Mouse (Mus musculus): ENCODE measurements around the gene Shank1. TPM values are rescaled to one million over a fixed set of nuclear protein-coding genes. Genes with fewer than 3 reads are reported as not detected.

Gene Shank1
- polyA plus RNA-seq, 1 experiment from 2014 or later = 0.53 TPM

DNA sequence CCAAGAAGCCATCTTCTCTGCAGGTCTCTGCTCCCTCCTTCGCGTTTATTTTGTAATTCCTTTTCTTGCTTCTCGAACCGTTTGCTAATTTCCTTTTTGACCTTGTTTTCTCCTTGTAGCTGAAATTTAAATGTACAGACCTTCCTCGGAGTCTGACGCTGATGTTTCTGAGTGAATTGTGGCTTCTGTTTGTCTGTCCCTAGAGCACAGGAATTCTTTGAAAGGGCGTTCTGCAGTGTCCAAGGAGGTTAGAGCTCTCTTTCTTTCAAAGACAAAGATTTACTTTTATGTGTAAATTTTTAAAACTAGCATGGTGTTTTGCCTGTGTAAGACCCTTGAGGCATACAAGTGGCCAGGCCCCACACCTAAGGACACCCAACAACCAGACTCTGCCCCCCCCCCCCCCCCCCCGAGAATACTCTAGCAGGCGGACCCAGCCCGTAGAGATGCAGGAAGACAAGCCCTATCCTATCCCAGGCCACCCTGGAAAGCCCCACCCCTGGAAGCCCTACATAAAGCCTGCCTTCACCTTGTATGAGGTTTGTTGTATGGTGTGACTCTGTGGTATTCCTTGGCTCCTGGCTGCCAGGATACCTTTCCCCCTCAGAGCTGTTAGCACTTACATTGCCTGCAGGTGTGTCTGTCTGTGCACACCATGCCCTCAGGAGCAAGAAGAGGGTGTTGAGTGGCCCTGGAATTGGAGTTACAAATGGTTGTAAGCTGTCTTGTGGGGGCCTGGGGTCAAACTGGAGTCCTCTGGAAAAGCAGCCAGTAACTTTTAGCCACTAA, 33.4 kb upstream of the Shank1 start:
- Histone ChIP-seq H3K9ac (ENCODE audit: low read length) (no peak overlapping the region), H3K4me2 (replicated peaks; ENCODE audit: low read depth) (no peak overlapping the region), H3K36me3 (ENCODE audit: control insufficient read depth, insufficient read depth, low read length) (no peaks in the 10 kb centered on the region), H3K9me3 (ENCODE audit: control insufficient read depth, low read length) (no peaks in the 10 kb centered on the region), H3K27me3 (ENCODE audit: control insufficient read depth, insufficient read depth, low read length) (0 out of 2 replicates have a peak, but pooled peaks cover 2% of the 10 kb centered on the region), H3K27ac (replicated peaks) (no peak overlapping the region), H3K4me1 (replicated peaks; ENCODE audit: control insufficient read depth, insufficient read depth) (no peaks in the 10 kb centered on the region), H3K4me3 (ENCODE audit: low read depth, low read length) (no peak overlapping the region)
- TF ChIP-seq EP300 (optimal IDR thresholded peaks at IDR 0.05) = no peak
- TF ChIP-seq CTCF (IDR thresholded peaks at IDR 0.05; ENCODE audit: low read depth) = no peak
- DNase-seq (ENCODE audit: low spot score) (no peak), ATAC-seq (ENCODE audit: low FRiP score, low TSS enrichment) (no peak)
- 69% methylated on average over 8 of the region's 10 CpGs for WGBS

DNA sequence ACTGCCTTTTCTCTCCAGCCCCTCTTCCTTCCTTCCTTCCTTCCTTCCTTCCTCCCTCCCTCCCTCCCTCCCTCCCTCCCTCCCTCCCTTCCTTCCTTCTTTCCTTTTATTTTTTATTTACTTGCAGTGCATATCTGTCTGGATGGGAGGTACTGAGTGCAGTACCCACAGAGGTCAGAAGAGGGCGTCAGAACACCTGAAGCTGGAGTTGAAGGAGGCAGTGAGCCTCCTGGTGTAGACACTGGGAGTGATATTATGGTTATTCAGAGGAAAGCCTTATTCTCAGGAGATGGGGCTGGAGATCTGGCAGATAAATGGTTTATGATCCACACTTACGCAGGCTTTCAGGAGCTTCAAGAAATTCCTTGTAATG, 32.8 kb upstream of the Shank1 start:
- H3K4me1 ChIP-seq (replicated peaks; ENCODE audit: control insufficient read depth, insufficient read depth) = no peaks in the 10 kb centered on the region
- no peak overlapping the region for H3K4me3 ChIP-seq (ENCODE audit: low read depth, low read length)
- H3K9me3 ChIP-seq (ENCODE audit: control insufficient read depth, low read length) = no peaks in the 10 kb centered on the region
- no peaks in the 10 kb centered on the region for H3K36me3 ChIP-seq (ENCODE audit: control insufficient read depth, insufficient read depth, low read length)
- no peak overlapping the region for H3K27ac ChIP-seq (replicated peaks)
- ATAC-seq (ENCODE audit: low FRiP score, low TSS enrichment) (no peak), DNase-seq (ENCODE audit: low spot score) (peak; percentile 33)
- H3K4me2 ChIP-seq (replicated peaks; ENCODE audit: low read depth) = no peak overlapping the region
- 46% methylated on average over 2 of the region's 2 CpGs for WGBS
- H3K9ac ChIP-seq (ENCODE audit: low read length) = no peak overlapping the region
- TF ChIP-seq EP300 (optimal IDR thresholded peaks at IDR 0.05) = no peak
- TF ChIP-seq CTCF (IDR thresholded peaks at IDR 0.05; ENCODE audit: low read depth) = peak; percentile 64
- 0 out of 2 replicates have a peak, but pooled peaks cover 2% of the 10 kb centered on the region for H3K27me3 ChIP-seq (ENCODE audit: control insufficient read depth, insufficient read depth, low read length)

DNA sequence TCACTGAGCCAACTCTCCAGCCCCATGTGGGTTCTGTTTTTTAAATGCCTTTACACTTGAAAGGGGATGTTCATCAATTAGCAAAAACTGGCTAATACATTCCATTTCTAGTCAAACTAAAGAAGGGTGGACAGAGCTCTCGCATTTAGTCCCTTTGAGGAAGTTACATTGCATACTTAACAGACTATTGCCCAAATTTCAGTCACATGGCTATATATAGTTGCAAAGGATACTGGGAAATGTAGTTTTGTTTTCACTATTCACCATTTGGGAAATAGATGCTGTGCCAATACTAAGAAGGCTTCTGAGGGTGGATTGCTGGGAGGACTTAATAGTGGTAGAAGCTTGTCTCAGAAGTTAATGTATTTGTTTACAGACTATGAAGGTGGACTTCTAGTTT, 29.1 kb upstream of the Shank1 start:
- Histone ChIP-seq H3K27me3 (ENCODE audit: control insufficient read depth, insufficient read depth, low read length) (0 out of 2 replicates have a peak, but pooled peaks cover 2% of the 10 kb centered on the region), H3K27ac (replicated peaks) (no peak overlapping the region), H3K4me1 (replicated peaks; ENCODE audit: control insufficient read depth, insufficient read depth) (no peaks in the 10 kb centered on the region), H3K4me3 (ENCODE audit: low read depth, low read length) (no peak overlapping the region), H3K9me3 (ENCODE audit: control insufficient read depth, low read length) (no peaks in the 10 kb centered on the region), H3K4me2 (replicated peaks; ENCODE audit: low read depth) (no peak overlapping the region), H3K9ac (ENCODE audit: low read length) (no peak overlapping the region), H3K36me3 (ENCODE audit: control insufficient read depth, insufficient read depth, low read length) (no peaks in the 10 kb centered on the region)
- DNase-seq (ENCODE audit: low spot score) (no peak), ATAC-seq (ENCODE audit: low FRiP score, low TSS enrichment) (no peak)
- WGBS = 58% methylated on average over 1 of the region's 1 CpGs
- no peak for TF ChIP-seq EP300 (optimal IDR thresholded peaks at IDR 0.05)
- TF ChIP-seq CTCF (IDR thresholded peaks at IDR 0.05; ENCODE audit: low read depth) = no peak

DNA sequence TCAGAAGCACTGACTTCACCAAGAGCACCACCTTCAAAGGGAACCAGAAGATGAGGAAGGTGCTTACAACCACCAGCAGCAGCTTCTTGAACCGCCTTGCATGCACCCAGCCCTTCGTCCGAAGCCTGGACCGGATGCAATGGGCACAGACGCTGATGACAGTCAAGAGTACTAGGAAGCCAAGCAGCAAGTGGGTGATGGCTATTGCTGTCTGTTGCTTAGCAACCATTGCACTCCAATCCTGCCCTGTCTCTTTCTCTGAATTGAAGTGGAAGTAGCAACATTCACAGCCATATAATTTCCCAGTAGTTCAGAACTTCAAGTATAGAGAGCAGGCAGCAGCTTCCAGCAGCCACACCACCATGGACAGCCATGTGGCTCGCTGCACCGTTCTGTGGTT, 28.5 kb upstream of the Shank1 start:
- Histone ChIP-seq H3K9me3 (ENCODE audit: control insufficient read depth, low read length) (no peaks in the 10 kb centered on the region), H3K9ac (ENCODE audit: low read length) (no peak overlapping the region), H3K4me1 (replicated peaks; ENCODE audit: control insufficient read depth, insufficient read depth) (no peaks in the 10 kb centered on the region), H3K27ac (replicated peaks) (no peak overlapping the region), H3K36me3 (ENCODE audit: control insufficient read depth, insufficient read depth, low read length) (no peaks in the 10 kb centered on the region), H3K27me3 (ENCODE audit: control insufficient read depth, insufficient read depth, low read length) (0 out of 2 replicates have a peak, but pooled peaks cover 2% of the 10 kb centered on the region), H3K4me2 (replicated peaks; ENCODE audit: low read depth) (no peak overlapping the region), H3K4me3 (ENCODE audit: low read depth, low read length) (no peak overlapping the region)
- WGBS = 84% methylated on average over 7 of the region's 7 CpGs
- ATAC-seq (ENCODE audit: low FRiP score, low TSS enrichment) (no peak), DNase-seq (ENCODE audit: low spot score) (no peak)
- TF ChIP-seq CTCF (IDR thresholded peaks at IDR 0.05; ENCODE audit: low read depth) = no peak
- no peak for TF ChIP-seq EP300 (optimal IDR thresholded peaks at IDR 0.05)

DNA sequence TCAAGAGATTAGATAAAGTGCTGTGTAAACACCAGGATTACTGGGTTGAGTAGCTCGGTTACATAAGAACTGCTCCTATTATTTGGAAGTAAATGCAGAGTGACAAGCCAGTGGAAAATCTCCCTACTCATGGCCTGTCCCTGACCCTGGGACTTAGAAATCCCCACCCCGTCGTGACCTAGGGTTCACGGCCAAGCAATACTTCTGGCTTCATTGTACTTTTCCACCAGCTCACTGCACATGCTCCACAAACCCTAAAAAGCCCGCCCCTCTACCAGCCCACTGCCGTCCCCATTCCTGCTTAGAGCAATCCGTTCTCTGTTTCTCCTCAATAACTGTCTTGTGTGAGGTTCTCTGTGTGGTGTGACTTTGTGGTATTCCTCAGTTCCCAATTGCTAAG, 22.3 kb upstream of the Shank1 start:
- Histone ChIP-seq H3K9ac (ENCODE audit: low read length) (no peak overlapping the region), H3K27me3 (ENCODE audit: control insufficient read depth, insufficient read depth, low read length) (no peaks in the 10 kb centered on the region), H3K4me1 (replicated peaks; ENCODE audit: control insufficient read depth, insufficient read depth) (no peaks in the 10 kb centered on the region), H3K9me3 (ENCODE audit: control insufficient read depth, low read length) (no peaks in the 10 kb centered on the region), H3K4me3 (ENCODE audit: low read depth, low read length) (no peak overlapping the region), H3K27ac (replicated peaks) (no peak overlapping the region), H3K36me3 (ENCODE audit: control insufficient read depth, insufficient read depth, low read length) (no peaks in the 10 kb centered on the region), H3K4me2 (replicated peaks; ENCODE audit: low read depth) (no peak overlapping the region)
- TF ChIP-seq EP300 (optimal IDR thresholded peaks at IDR 0.05) = no peak
- TF ChIP-seq CTCF (IDR thresholded peaks at IDR 0.05; ENCODE audit: low read depth) = no peak
- DNase-seq (ENCODE audit: low spot score) (no peak), ATAC-seq (ENCODE audit: low FRiP score, low TSS enrichment) (0 out of 2 replicates have a peak, but pooled peaks have one; percentile 8)
- WGBS = 38% methylated on average over 7 of the region's 7 CpGs

DNA sequence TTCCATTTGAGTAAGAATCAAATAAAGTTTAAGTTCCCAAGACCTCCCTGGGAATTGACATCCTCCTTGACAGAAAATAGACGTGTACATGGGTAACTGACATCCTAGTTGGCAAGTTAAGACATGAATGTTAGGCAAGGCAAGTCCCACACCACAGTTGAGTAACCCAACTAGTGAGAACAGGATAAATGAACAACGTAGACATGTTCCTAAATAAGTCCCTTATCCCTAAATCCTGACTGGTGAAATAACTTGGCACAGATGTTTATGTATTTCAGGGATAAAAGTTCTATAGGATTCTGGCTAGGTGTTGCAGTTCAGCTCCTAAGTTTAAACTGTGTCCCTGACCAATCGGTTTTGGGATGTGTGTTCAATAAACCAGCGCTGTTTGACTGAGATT, 19.1 kb upstream of the Shank1 start:
- no peak for TF ChIP-seq EP300 (optimal IDR thresholded peaks at IDR 0.05)
- no peak for TF ChIP-seq CTCF (IDR thresholded peaks at IDR 0.05; ENCODE audit: low read depth)
- no peak overlapping the region for H3K27ac ChIP-seq (replicated peaks)
- 60% methylated on average over 4 of the region's 4 CpGs for WGBS
- H3K4me1 ChIP-seq (replicated peaks; ENCODE audit: control insufficient read depth, insufficient read depth) = no peaks in the 10 kb centered on the region
- H3K9ac ChIP-seq (ENCODE audit: low read length) = no peak overlapping the region
- H3K4me2 ChIP-seq (replicated peaks; ENCODE audit: low read depth) = no peak overlapping the region
- no peak overlapping the region for H3K4me3 ChIP-seq (ENCODE audit: low read depth, low read length)
- ATAC-seq (ENCODE audit: low FRiP score, low TSS enrichment) = no peak
- no peaks in the 10 kb centered on the region for H3K9me3 ChIP-seq (ENCODE audit: control insufficient read depth, low read length)
- no peaks in the 10 kb centered on the region for H3K27me3 ChIP-seq (ENCODE audit: control insufficient read depth, insufficient read depth, low read length)
- H3K36me3 ChIP-seq (ENCODE audit: control insufficient read depth, insufficient read depth, low read length) = no peaks in the 10 kb centered on the region
- DNase-seq (ENCODE audit: low spot score) = no peak
